Mouse (Mus musculus): Measurements from ENCODE around the gene Olfr1278. TPM values are rescaled to one million over a fixed set of nuclear protein-coding genes. Genes with fewer than 3 reads are reported as not detected.

Olfr1278 gene
- polyA plus RNA-seq, 1 experiment from 2014 or later, result not detected

Other genes starting within 250 kb of the Olfr1278 start
- not detected in 2 replicates for gene Gm13941, start 184.2 kb upstream of the Olfr1278 start, polyA plus RNA-seq (2014; fragmentation: Nextera tagmentation; extraction: Ambion mirVana)
- gene Gm15130, start 137.2 kb upstream of the Olfr1278 start, polyA plus RNA-seq (2014; fragmentation: Nextera tagmentation; extraction: Ambion mirVana), result not detected in 2 replicates
- gene 4930430A15Rik, start 60.5 kb upstream of the Olfr1278 start, polyA plus RNA-seq (2014; fragmentation: Nextera tagmentation; extraction: Ambion mirVana), result not detected in 2 replicates
- gene Olfr1275, start 54.9 kb upstream of the Olfr1278 start, polyA plus RNA-seq (2014; fragmentation: Nextera tagmentation; extraction: Ambion mirVana), result not detected in 2 replicates
- gene Olfr1276, start 35.6 kb upstream of the Olfr1278 start, polyA plus RNA-seq (2014; fragmentation: Nextera tagmentation; extraction: Ambion mirVana), result not detected in 2 replicates
- gene Olfr1277, start 16.0 kb upstream of the Olfr1278 start, polyA plus RNA-seq (2014; fragmentation: Nextera tagmentation; extraction: Ambion mirVana), result not detected in 2 replicates
- not detected in 2 replicates for gene Olfr1279, start 10.5 kb downstream of the Olfr1278 start, polyA plus RNA-seq (2014; fragmentation: Nextera tagmentation; extraction: Ambion mirVana)
- gene Olfr1280, start 23.9 kb downstream of the Olfr1278 start, polyA plus RNA-seq (2014; fragmentation: Nextera tagmentation; extraction: Ambion mirVana), result not detected in 2 replicates
- gene Olfr1281, start 36.4 kb downstream of the Olfr1278 start, polyA plus RNA-seq (2014; fragmentation: Nextera tagmentation; extraction: Ambion mirVana), result not detected in 2 replicates
- gene Olfr1282, start 45.9 kb downstream of the Olfr1278 start, polyA plus RNA-seq (2014; fragmentation: Nextera tagmentation; extraction: Ambion mirVana), result not detected in 2 replicates
- gene Olfr1283, start 76.7 kb downstream of the Olfr1278 start, polyA plus RNA-seq (2014; fragmentation: Nextera tagmentation; extraction: Ambion mirVana), result not detected in 2 replicates
- not detected in 2 replicates for gene Olfr1284, start 85.4 kb downstream of the Olfr1278 start, polyA plus RNA-seq (2014; fragmentation: Nextera tagmentation; extraction: Ambion mirVana)
- gene Olfr1286, start 133.0 kb downstream of the Olfr1278 start, polyA plus RNA-seq (2014; fragmentation: Nextera tagmentation; extraction: Ambion mirVana), result not detected in 2 replicates
- gene Olfr1287, start 159.0 kb downstream of the Olfr1278 start, polyA plus RNA-seq (2014; fragmentation: Nextera tagmentation; extraction: Ambion mirVana), result not detected in 2 replicates
- gene Olfr1288, start 184.0 kb downstream of the Olfr1278 start, polyA plus RNA-seq (2014; fragmentation: Nextera tagmentation; extraction: Ambion mirVana), result not detected in 2 replicates
- not detected in 2 replicates for gene Olfr1289, start 190.7 kb downstream of the Olfr1278 start, polyA plus RNA-seq (2014; fragmentation: Nextera tagmentation; extraction: Ambion mirVana)
- gene Olfr1290, start 203.7 kb downstream of the Olfr1278 start, polyA plus RNA-seq (2014; fragmentation: Nextera tagmentation; extraction: Ambion mirVana), result not detected in 2 replicates
- gene Olfr1291-ps1, start 207.0 kb downstream of the Olfr1278 start, polyA plus RNA-seq (2014; fragmentation: Nextera tagmentation; extraction: Ambion mirVana), result not detected in 2 replicates
- gene Olfr1293-ps, start 235.1 kb downstream of the Olfr1278 start, polyA plus RNA-seq (2014; fragmentation: Nextera tagmentation; extraction: Ambion mirVana), result not detected in 2 replicates

All from limb, embryonic 11.5 days (tissue).